Mouse (Mus musculus) erythroblast, embryonic 14.5 days (primary cell): Measurements from ENCODE around the gene Aspm. TPM values are rescaled to one million over a fixed set of nuclear protein-coding genes. Genes with fewer than 3 reads are reported as not detected.
"Not testable (repeated sequence)": the region's sequence is repeated elsewhere in the genome, so short reads cannot be mapped to it uniquely, and the experiment has no call there.

Experiments used
- H3K27me3 ChIP-seq: 2 replicates; pipeline ENCODE4 v1.6.1; 2012; ENCODE audit warnings: inconsistent platforms; ENCODE audit not compliant: control insufficient read depth
- H3K36me3 ChIP-seq: 2 replicates; pipeline ENCODE4 v1.6.1; 2012; ENCODE audit warnings: mild to moderate bottlenecking, inconsistent platforms; ENCODE audit not compliant: control insufficient read depth
- H3K4me1 ChIP-seq: 2 replicates; pipeline ENCODE4 v1.6.1; 2012; ENCODE audit warnings: inconsistent platforms; ENCODE audit not compliant: control insufficient read depth
- H3K4me3 ChIP-seq: replicated peaks from 2 replicates; pipeline ENCODE3; 2012; ENCODE audit warnings: moderate library complexity, mild to moderate bottlenecking, inconsistent platforms
- H3K9me3 ChIP-seq: 2 replicates; pipeline ENCODE4 v1.6.1; 2012; ENCODE audit warnings: low read length, inconsistent platforms, mixed read lengths; ENCODE audit not compliant: control insufficient read depth
- GATA1 ChIP-seq: IDR thresholded peaks from 2 replicates; pipeline ENCODE4 v1.6.1; 2012; ENCODE audit warnings: low read length, inconsistent platforms, mixed read lengths
- TAL1 ChIP-seq: IDR thresholded peaks from 3 replicates; pipeline ENCODE4 v1.6.1; 2012; ENCODE audit warnings: low read length, inconsistent platforms, mixed read lengths
- polyA plus RNA-seq: library from polyadenylated mRNA; stranded (reverse); fragments of >175 nt; gene quantifications from 2 replicates; pipeline ENCODE4 v1.2.3, GENCODE M21; 2012

The Aspm gene
- polyA plus RNA-seq, 1 experiment: 0.27 TPM

- Histone ChIP-seq H3K4me1 (peaks cover 42% of the 10 kb centered on the region), H3K36me3 (peaks cover 28% of the 10 kb centered on the region), H3K9me3 (no peaks in the 10 kb centered on the region), H3K27me3 (no peaks in the 10 kb centered on the region), H3K4me3 (peak overlapping the region; percentile 3)
- no peak for TF ChIP-seq GATA1
- no peak for TF ChIP-seq TAL1
These were observed 29.6 kb upstream of the Aspm start for GRCm38 (mm10) chr1:139425006-139425405.

- Histone ChIP-seq H3K9me3 (no peaks in the 10 kb centered on the region), H3K36me3 (peaks cover 74% of the 10 kb centered on the region), H3K27me3 (no peaks in the 10 kb centered on the region), H3K4me1 (no peaks in the 10 kb centered on the region), H3K4me3 (no peak overlapping the region)
- TF ChIP-seq GATA1 (no peak), TAL1 (no peak)
These were observed 16.2 kb upstream of the Aspm start for GRCm38 (mm10) chr1:139438373-139438772.

GRCm38 (mm10) chr1:139443103-139443502 lies 11.5 kb upstream of the Aspm start:
- peaks cover 63% of the 10 kb centered on the region for H3K36me3 ChIP-seq
- H3K27me3 ChIP-seq, H3K9me3 ChIP-seq, H3K4me1 ChIP-seq, H3K4me3 ChIP-seq: not testable (repeated sequence)

- TF ChIP-seq TAL1 (no peak), GATA1 (no peak)
- H3K4me3 ChIP-seq: peak overlapping the region; percentile 74
- peaks cover 44% of the 10 kb centered on the region for H3K36me3 ChIP-seq
- no peaks in the 10 kb centered on the region for H3K27me3 ChIP-seq
- H3K9me3 ChIP-seq: no peaks in the 10 kb centered on the region
- peaks cover 42% of the 10 kb centered on the region for H3K4me1 ChIP-seq
These were observed 776 bp downstream of the Aspm start for GRCm38 (mm10) chr1:139455226-139455869.

- H3K27me3 ChIP-seq: no peaks in the 10 kb centered on the region
- H3K4me1 ChIP-seq: peaks cover 43% of the 10 kb centered on the region
- TF ChIP-seq TAL1: no peak
- no peak for TF ChIP-seq GATA1
- H3K4me3 ChIP-seq: peak overlapping the region; percentile 38
- H3K9me3 ChIP-seq: no peaks in the 10 kb centered on the region
- peaks cover 98% of the 10 kb centered on the region for H3K36me3 ChIP-seq
These were observed 6.2 kb downstream of the Aspm start for GRCm38 (mm10) chr1:139460807-139461206.

- Histone ChIP-seq H3K27me3 (no peaks in the 10 kb centered on the region), H3K36me3 (peaks cover 98% of the 10 kb centered on the region), H3K9me3 (no peaks in the 10 kb centered on the region), H3K4me3 (no peak overlapping the region), H3K4me1 (peaks cover 14% of the 10 kb centered on the region)
- TF ChIP-seq TAL1 (no peak), GATA1 (no peak)
These were observed 11.4 kb downstream of the Aspm start for GRCm38 (mm10) chr1:139465936-139466335.

- Histone ChIP-seq H3K4me1 (no peaks in the 10 kb centered on the region), H3K9me3 (no peaks in the 10 kb centered on the region)
- TF ChIP-seq GATA1 (no peak), TAL1 (no peak)
These were observed 24.3 kb downstream of the Aspm start for GRCm38 (mm10) chr1:139478898-139479297.

GRCm38 (mm10) chr1:139480246-139480645 lies 25.7 kb downstream of the Aspm start:
- Histone ChIP-seq H3K36me3 (peaks cover 100% of the 10 kb centered on the region), H3K27me3 (no peaks in the 10 kb centered on the region), H3K4me1 (no peaks in the 10 kb centered on the region), H3K9me3 (no peaks in the 10 kb centered on the region), H3K4me3 (no peak overlapping the region)
- no peak for TF ChIP-seq TAL1
- no peak for TF ChIP-seq GATA1

More at GRCm38 (mm10) chr1:139478898-139479297, 24.3 kb downstream of the Aspm start:
- H3K4me3 ChIP-seq: no peak overlapping the region
- peaks cover 100% of the 10 kb centered on the region for H3K36me3 ChIP-seq
- H3K27me3 ChIP-seq: no peaks in the 10 kb centered on the region

- H3K9me3 ChIP-seq: no peaks in the 10 kb centered on the region
- no peaks in the 10 kb centered on the region for H3K27me3 ChIP-seq
- no peak overlapping the region for H3K4me3 ChIP-seq
- TF ChIP-seq TAL1 (no peak), GATA1 (no peak)
- H3K36me3 ChIP-seq: peaks cover 100% of the 10 kb centered on the region
- H3K4me1 ChIP-seq: no peaks in the 10 kb centered on the region
These were observed 26.6 kb downstream of the Aspm start for GRCm38 (mm10) chr1:139481146-139481545.

GRCm38 (mm10) chr1:139494630-139495029 lies 40.1 kb downstream of the Aspm start:
- no peak for TF ChIP-seq TAL1
- TF ChIP-seq GATA1: no peak
- Histone ChIP-seq H3K9me3 (no peaks in the 10 kb centered on the region), H3K4me3 (no peak overlapping the region), H3K36me3 (peaks cover 69% of the 10 kb centered on the region), H3K4me1 (no peaks in the 10 kb centered on the region), H3K27me3 (no peaks in the 10 kb centered on the region)
